Mouse (Mus musculus): ENCODE measurements at regions not wholly inside any gene's neighbourhood (a gene's known extent, or its start where the extent isn't known, plus 50 kb on each side); places are given as distances from the start of the nearest gene placed in this dataset.
A peak's percentile ranks its signal among the peaks of the same experiment; 100 is the strongest.

DNA sequence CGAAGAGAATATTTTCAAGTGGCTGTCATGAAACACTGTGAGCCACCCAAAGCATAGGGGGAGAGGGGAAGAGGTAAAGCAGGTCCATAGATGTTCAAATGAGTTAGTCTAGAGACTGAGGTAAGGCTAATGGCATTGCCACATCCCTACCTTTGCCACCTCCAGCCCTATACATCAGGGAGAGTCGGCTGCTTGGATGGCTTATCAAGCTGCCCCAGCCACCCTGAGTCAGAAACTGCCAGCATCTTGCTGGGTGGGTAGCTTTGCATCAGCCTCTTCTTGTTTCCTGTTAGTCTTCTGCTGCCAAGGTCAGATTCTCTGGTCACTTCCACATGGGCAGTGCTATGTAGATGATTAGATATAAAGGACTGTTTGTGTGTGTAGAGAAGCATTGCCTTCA is 215.6 kb downstream of the Pik3r1 start:
- Histone ChIP-seq H3K4me1 (0 out of 2 replicates have a peak, but pooled peaks cover 4% of the 10 kb centered on the region), H3K9ac (no peak overlapping the region), H3K4me2 (no peak overlapping the region), H3K9me3 (no peaks in the 10 kb centered on the region), H3K27ac (no peak overlapping the region), H3K27me3 (no peaks in the 10 kb centered on the region), H3K4me3 (no peak overlapping the region), H3K36me3 (no peaks in the 10 kb centered on the region)
- WGBS = 79% methylated on average over 2 of the region's 2 CpGs
- ATAC-seq (ENCODE audit: insufficient number of reproducible peaks, low FRiP score, low TSS enrichment, low read depth) = no peak

- WGBS = 86% methylated on average over 6 of the region's 6 CpGs
- Histone ChIP-seq H3K4me3 (no peak overlapping the region), H3K27me3 (no peaks in the 10 kb centered on the region), H3K27ac (no peak overlapping the region), H3K9me3 (no peaks in the 10 kb centered on the region), H3K36me3 (no peaks in the 10 kb centered on the region), H3K4me2 (no peak overlapping the region), H3K4me1 (0 out of 2 replicates have a peak, but pooled peaks cover 4% of the 10 kb centered on the region), H3K9ac (no peak overlapping the region)
- no peak for ATAC-seq (ENCODE audit: insufficient number of reproducible peaks, low FRiP score, low TSS enrichment, low read depth)
Measured at GRCm38 (mm10) chr13:101551068-101551467, 216.9 kb downstream of the Pik3r1 start.

GRCm38 (mm10) chr13:101550526-101550925 is 217.5 kb downstream of the Pik3r1 start:
- H3K4me2 ChIP-seq = no peak overlapping the region
- 54% methylated on average over 5 of the region's 5 CpGs for WGBS
- H3K4me1 ChIP-seq = peaks cover 4% of the 10 kb centered on the region; the same call in 1 of the 2 replicates
- ATAC-seq (ENCODE audit: insufficient number of reproducible peaks, low FRiP score, low TSS enrichment, low read depth) = no peak
- H3K9me3 ChIP-seq = no peaks in the 10 kb centered on the region
- H3K9ac ChIP-seq = no peak overlapping the region
- H3K27ac ChIP-seq = no peak overlapping the region
- H3K36me3 ChIP-seq = no peaks in the 10 kb centered on the region
- no peak overlapping the region for H3K4me3 ChIP-seq
- no peaks in the 10 kb centered on the region for H3K27me3 ChIP-seq

GRCm38 (mm10) chr13:101547887-101548286 is 220.1 kb downstream of the Pik3r1 start:
- Histone ChIP-seq H3K4me2 (no peak overlapping the region), H3K36me3 (no peaks in the 10 kb centered on the region), H3K4me3 (no peak overlapping the region), H3K9me3 (no peaks in the 10 kb centered on the region), H3K27ac (no peak overlapping the region), H3K9ac (no peak overlapping the region), H3K27me3 (no peaks in the 10 kb centered on the region), H3K4me1 (no peaks in the 10 kb centered on the region; the same call in 1 of the 2 replicates)
- no peak for ATAC-seq (ENCODE audit: insufficient number of reproducible peaks, low FRiP score, low TSS enrichment, low read depth)
- 45% methylated on average over 6 of the region's 6 CpGs for WGBS

- ATAC-seq (ENCODE audit: insufficient number of reproducible peaks, low FRiP score, low TSS enrichment, low read depth) = no peak
- Histone ChIP-seq H3K27ac (no peak overlapping the region), H3K4me3 (no peak overlapping the region), H3K4me1 (no peaks in the 10 kb centered on the region; the same call in 1 of the 2 replicates), H3K27me3 (no peaks in the 10 kb centered on the region), H3K4me2 (no peak overlapping the region), H3K36me3 (no peaks in the 10 kb centered on the region), H3K9me3 (no peaks in the 10 kb centered on the region), H3K9ac (no peak overlapping the region)
- 76% methylated on average over 2 of the region's 2 CpGs for WGBS
Measured at GRCm38 (mm10) chr13:101547365-101547764, 220.7 kb downstream of the Pik3r1 start.

GRCm38 (mm10) chr13:101545344-101546181 is 222.5 kb downstream of the Pik3r1 start:
- no peak for ATAC-seq (ENCODE audit: insufficient number of reproducible peaks, low FRiP score, low TSS enrichment, low read depth)
- Histone ChIP-seq H3K9ac (no peak overlapping the region), H3K9me3 (no peaks in the 10 kb centered on the region), H3K4me1 (peaks cover 4% of the 10 kb centered on the region), H3K27me3 (0 out of 2 replicates have a peak, but pooled peaks cover 3% of the 10 kb centered on the region), H3K36me3 (no peaks in the 10 kb centered on the region), H3K4me2 (no peak overlapping the region), H3K27ac (no peak overlapping the region), H3K4me3 (no peak overlapping the region)
- WGBS = 33% methylated on average over 6 of the region's 6 CpGs

DNA sequence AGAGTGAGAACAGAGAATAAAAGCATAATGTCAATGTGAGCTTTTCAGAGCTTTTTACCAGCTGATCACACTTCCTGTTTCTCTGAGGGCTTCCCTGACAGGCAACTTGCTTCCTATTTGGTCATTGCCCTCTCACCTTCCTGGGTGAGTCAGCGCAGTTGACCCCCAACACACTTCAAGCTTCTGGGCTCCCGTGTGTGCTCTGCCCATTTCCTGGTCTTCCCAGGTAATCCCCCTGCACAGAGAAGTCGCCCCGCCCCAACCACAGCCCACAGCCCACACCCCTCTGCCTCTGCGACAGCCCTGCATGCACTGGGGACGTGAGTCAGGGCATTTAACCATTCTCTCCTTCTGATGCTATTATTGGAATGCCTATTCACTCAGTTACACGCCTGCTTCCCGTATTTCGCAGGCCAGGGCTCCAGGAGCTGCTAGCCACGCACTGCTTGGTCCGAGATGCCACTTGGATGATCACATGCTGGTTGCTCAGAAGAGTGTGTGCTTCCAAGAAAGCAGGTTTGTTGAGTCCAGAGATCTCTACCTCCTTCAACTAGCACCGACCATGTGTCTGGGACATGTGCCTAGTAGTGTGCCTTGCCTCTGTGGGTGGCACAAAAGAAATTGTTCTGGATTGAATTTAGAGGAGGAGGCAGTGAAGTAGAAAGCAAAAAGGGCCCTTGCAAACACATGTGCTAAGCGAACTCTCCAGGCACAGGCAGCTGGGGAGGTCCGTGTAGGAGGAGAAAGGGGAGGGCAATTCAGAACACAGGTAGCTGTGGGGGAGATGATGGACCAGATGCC is 227.4 kb downstream of the Pik3r1 start:
- H3K9ac ChIP-seq = no peak overlapping the region
- H3K4me2 ChIP-seq = peak overlapping the region; percentile 17; the same call in 1 of the 2 replicates
- H3K36me3 ChIP-seq = no peaks in the 10 kb centered on the region
- 40% methylated on average over 14 of the region's 14 CpGs for WGBS
- no peak overlapping the region for H3K27ac ChIP-seq
- ATAC-seq (ENCODE audit: insufficient number of reproducible peaks, low FRiP score, low TSS enrichment, low read depth) = no peak; the same call in 1 of the 2 replicates
- no peaks in the 10 kb centered on the region for H3K9me3 ChIP-seq
- peaks cover 8% of the 10 kb centered on the region for H3K4me1 ChIP-seq
- 0 out of 2 replicates have a peak, but pooled peaks cover 3% of the 10 kb centered on the region for H3K27me3 ChIP-seq
- H3K4me3 ChIP-seq = no peak overlapping the region

GRCm38 (mm10) chr13:101538110-101538509 is 229.9 kb downstream of the Pik3r1 start:
- H3K9ac ChIP-seq = no peak overlapping the region
- no peaks in the 10 kb centered on the region for H3K9me3 ChIP-seq
- no peaks in the 10 kb centered on the region for H3K36me3 ChIP-seq
- no peak for ATAC-seq (ENCODE audit: insufficient number of reproducible peaks, low FRiP score, low TSS enrichment, low read depth)
- peaks cover 8% of the 10 kb centered on the region for H3K4me1 ChIP-seq
- 0 out of 2 replicates have a peak, but pooled peaks cover 3% of the 10 kb centered on the region for H3K27me3 ChIP-seq
- WGBS = 84% methylated on average over 1 of the region's 1 CpGs
- no peak overlapping the region for H3K4me2 ChIP-seq
- no peak overlapping the region for H3K4me3 ChIP-seq
- H3K27ac ChIP-seq = no peak overlapping the region

- no peak overlapping the region for H3K9ac ChIP-seq
- no peak overlapping the region for H3K4me3 ChIP-seq
- H3K4me1 ChIP-seq = peaks cover 8% of the 10 kb centered on the region
- H3K27me3 ChIP-seq = 0 out of 2 replicates have a peak, but pooled peaks cover under 1% of the 10 kb centered on the region
- H3K27ac ChIP-seq = no peak overlapping the region
- H3K36me3 ChIP-seq = no peaks in the 10 kb centered on the region
- no peak overlapping the region for H3K4me2 ChIP-seq
- ATAC-seq (ENCODE audit: insufficient number of reproducible peaks, low FRiP score, low TSS enrichment, low read depth) = no peak
- 91% methylated on average over 1 of the region's 1 CpGs for WGBS
- no peaks in the 10 kb centered on the region for H3K9me3 ChIP-seq
Measured at GRCm38 (mm10) chr13:101536019-101536418, 232.0 kb downstream of the Pik3r1 start.

DNA sequence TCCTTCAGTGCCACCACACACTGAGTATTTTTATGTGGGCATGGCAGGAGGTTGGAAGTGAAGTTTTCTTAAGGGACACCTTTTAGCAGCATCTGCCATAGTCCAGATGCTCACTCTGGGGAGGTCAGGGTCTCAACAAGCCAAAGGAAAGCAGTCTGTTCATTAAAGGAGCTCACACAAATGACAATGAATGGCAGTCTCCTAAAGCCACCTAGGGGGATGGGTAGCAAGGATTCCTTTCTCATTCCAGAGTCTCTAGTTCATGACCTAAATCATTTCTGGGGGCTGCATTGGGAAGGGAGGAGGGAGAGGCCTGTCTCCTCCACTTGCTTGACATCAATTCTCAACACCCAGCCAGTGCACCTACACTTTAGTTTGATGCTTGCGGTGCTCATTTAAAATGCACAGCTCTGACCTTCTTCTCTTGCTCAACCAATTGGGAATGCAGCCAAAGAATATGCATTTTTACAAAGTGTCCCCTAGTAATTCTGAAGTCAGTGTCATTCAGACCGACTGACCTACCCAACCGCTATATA is 232.6 kb downstream of the Pik3r1 start:
- Histone ChIP-seq H3K36me3 (no peaks in the 10 kb centered on the region), H3K4me1 (peaks cover 2% of the 10 kb centered on the region), H3K4me2 (no peak overlapping the region), H3K27ac (no peak overlapping the region), H3K27me3 (no peaks in the 10 kb centered on the region), H3K4me3 (no peak overlapping the region), H3K9ac (no peak overlapping the region), H3K9me3 (no peaks in the 10 kb centered on the region)
- ATAC-seq (ENCODE audit: insufficient number of reproducible peaks, low FRiP score, low TSS enrichment, low read depth) = no peak
- 87% methylated on average over 3 of the region's 3 CpGs for WGBS

DNA sequence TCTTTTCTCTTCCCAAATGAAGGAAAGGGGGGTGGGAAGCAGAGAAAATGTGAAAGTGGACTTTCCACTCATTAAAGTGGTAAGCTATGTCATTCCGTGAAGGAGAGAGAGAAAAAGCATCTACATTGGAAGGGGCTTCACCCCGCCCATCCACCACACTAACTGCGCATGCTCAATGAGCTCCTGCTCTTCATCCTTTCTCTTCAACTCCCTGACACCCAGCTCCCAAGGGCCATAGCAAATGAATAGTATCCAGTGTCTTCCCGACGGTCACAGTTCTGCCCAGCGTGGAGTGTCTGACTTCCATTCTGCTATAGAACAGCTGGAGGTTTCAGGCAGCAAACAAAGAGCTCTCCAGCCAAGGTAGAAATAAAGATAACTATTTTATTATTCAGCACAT is 233.5 kb downstream of the Pik3r1 start:
- Histone ChIP-seq H3K36me3 (no peaks in the 10 kb centered on the region), H3K9me3 (no peaks in the 10 kb centered on the region), H3K4me1 (no peaks in the 10 kb centered on the region), H3K9ac (no peak overlapping the region), H3K4me2 (no peak overlapping the region), H3K27me3 (no peaks in the 10 kb centered on the region), H3K27ac (no peak overlapping the region), H3K4me3 (no peak overlapping the region)
- ATAC-seq (ENCODE audit: insufficient number of reproducible peaks, low FRiP score, low TSS enrichment, low read depth) = no peak
- 69% methylated on average over 6 of the region's 6 CpGs for WGBS

GRCm38 (mm10) chr13:101532913-101533312 is 235.1 kb downstream of the Pik3r1 start:
- ATAC-seq (ENCODE audit: insufficient number of reproducible peaks, low FRiP score, low TSS enrichment, low read depth) = no peak
- Histone ChIP-seq H3K9me3 (no peaks in the 10 kb centered on the region), H3K27me3 (no peaks in the 10 kb centered on the region), H3K4me1 (no peaks in the 10 kb centered on the region), H3K4me3 (no peak overlapping the region), H3K27ac (no peak overlapping the region), H3K9ac (no peak overlapping the region), H3K36me3 (no peaks in the 10 kb centered on the region), H3K4me2 (no peak overlapping the region)
- 37% methylated on average over 4 of the region's 4 CpGs for WGBS

All from limb, embryonic 15.5 days (tissue).